Mouse (Mus musculus): ENCODE data around the gene Trim58. TPM values are rescaled to one million over a fixed set of nuclear protein-coding genes. Genes with fewer than 3 reads are reported as not detected.

Trim58 gene
- polyA plus RNA-seq, 1 experiment, result 0.75 TPM

DNA sequence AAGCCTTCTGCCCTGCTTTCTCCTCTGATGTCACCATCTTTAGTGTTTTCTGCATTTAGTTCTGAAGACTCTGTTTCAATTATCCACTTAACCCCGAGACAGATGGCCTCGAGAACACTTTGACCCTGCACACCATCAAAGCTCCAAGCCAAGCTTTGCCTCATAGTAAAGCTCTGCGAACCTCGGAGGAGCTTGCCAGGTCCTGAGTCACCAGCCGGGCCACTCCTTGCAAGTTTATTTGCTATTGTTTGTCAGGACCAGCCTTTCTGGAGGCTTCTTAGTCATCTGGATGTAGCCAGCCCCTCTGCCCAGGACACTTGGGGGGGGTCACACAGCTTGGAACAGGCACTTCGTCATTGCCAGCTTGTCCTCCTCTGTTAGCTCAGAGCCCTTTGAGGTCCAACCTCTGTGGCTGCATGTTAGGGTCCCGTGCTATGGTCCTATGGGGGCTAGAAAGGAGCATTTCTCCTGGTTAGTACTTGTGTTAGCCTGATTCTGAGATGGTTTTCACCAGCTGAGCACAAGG, 2.0 kb upstream of the Trim58 start:
- H3K4me3 ChIP-seq (ENCODE audit: control insufficient read depth, insufficient read depth, low read length), result no peak overlapping the region
- TF ChIP-seq CTCF (IDR thresholded peaks at IDR 0.05; ENCODE audit: borderline replicate concordance, control insufficient read depth, extremely low read depth, insufficient read depth, low read length, poor library complexity), result no peak
- TF ChIP-seq POLR2A (IDR thresholded peaks at IDR 0.05; ENCODE audit: control insufficient read depth, extremely low read depth, insufficient read depth, low read length, poor library complexity), result no peak
- no peaks in the 10 kb centered on the region for H3K36me3 ChIP-seq (ENCODE audit: control insufficient read depth, insufficient read depth, low read length)
- DNase-seq, result no peak
- WGBS, result 94% methylated on average over 7 of the region's 7 CpGs
- H3K27ac ChIP-seq (ENCODE audit: control insufficient read depth, insufficient read depth, low read length), result no peak overlapping the region
- H3K4me1 ChIP-seq (replicated peaks; ENCODE audit: control insufficient read depth, insufficient read depth, low read length), result no peaks in the 10 kb centered on the region
- peaks cover 3% of the 10 kb centered on the region; the same call in 1 of the 2 replicates for H3K27me3 ChIP-seq (ENCODE audit: control insufficient read depth, insufficient read depth, low read length)

DNA sequence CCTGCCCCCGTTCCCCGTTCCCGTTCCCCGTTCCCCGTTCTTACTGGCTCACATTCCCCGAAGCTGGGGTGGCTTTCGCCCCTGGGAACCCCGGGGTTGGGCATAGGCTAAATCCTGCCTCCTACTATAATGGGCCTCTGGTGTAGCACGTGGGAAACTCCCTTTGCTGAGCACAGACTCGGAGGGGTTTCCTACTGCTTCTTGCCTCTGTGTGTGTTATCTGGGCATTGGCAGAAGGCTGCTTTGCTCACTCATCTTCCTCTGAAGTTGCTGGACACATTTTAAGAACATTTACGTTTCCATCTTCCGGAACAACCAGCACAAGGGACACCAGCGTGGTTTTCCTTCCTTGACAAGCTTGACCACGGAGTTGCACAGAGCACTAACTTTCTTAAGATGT, 792 bp downstream of the Trim58 start:
- Histone ChIP-seq H3K4me1 (replicated peaks; ENCODE audit: control insufficient read depth, insufficient read depth, low read length) (no peaks in the 10 kb centered on the region), H3K27ac (ENCODE audit: control insufficient read depth, insufficient read depth, low read length) (no peak overlapping the region), H3K27me3 (ENCODE audit: control insufficient read depth, insufficient read depth, low read length) (peaks cover 3% of the 10 kb centered on the region; the same call in 1 of the 2 replicates), H3K4me3 (ENCODE audit: control insufficient read depth, insufficient read depth, low read length) (no peak overlapping the region), H3K36me3 (ENCODE audit: control insufficient read depth, insufficient read depth, low read length) (no peaks in the 10 kb centered on the region)
- 7% methylated on average over 14 of the region's 14 CpGs for WGBS
- DNase-seq, result no peak
- TF ChIP-seq POLR2A (IDR thresholded peaks at IDR 0.05; ENCODE audit: control insufficient read depth, extremely low read depth, insufficient read depth, low read length, poor library complexity) (no peak), CTCF (IDR thresholded peaks at IDR 0.05; ENCODE audit: borderline replicate concordance, control insufficient read depth, extremely low read depth, insufficient read depth, low read length, poor library complexity) (no peak)

- H3K27ac ChIP-seq (ENCODE audit: control insufficient read depth, insufficient read depth, low read length), result no peak overlapping the region
These were observed 1.5 kb downstream of the Trim58 start for GRCm38 (mm10) chr11:58641638-58642358.

DNA sequence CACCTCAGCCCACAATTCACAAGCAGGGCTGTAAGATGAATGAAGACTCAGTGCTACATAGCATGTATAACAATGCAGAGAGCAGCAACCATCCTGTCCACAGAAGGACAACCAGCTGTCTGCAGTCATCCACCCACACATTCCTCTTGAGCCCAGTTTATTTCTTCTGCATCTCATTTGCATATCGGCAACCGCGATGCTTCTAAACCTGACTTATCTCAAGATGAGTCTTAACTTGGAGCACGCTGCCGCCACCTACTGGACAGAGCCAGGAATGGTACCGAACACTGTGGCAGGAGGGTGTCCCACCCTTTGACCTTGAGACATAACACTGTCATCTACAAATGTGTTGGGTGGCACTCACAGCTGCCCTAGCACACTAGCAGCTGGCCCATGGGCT, 3.1 kb downstream of the Trim58 start:
- H3K27ac ChIP-seq (ENCODE audit: control insufficient read depth, insufficient read depth, low read length), result no peak overlapping the region
- peaks cover 3% of the 10 kb centered on the region; the same call in 1 of the 2 replicates for H3K27me3 ChIP-seq (ENCODE audit: control insufficient read depth, insufficient read depth, low read length)
- H3K4me3 ChIP-seq (ENCODE audit: control insufficient read depth, insufficient read depth, low read length), result no peak overlapping the region
- H3K4me1 ChIP-seq (replicated peaks; ENCODE audit: control insufficient read depth, insufficient read depth, low read length), result no peaks in the 10 kb centered on the region
- TF ChIP-seq CTCF (IDR thresholded peaks at IDR 0.05; ENCODE audit: borderline replicate concordance, control insufficient read depth, extremely low read depth, insufficient read depth, low read length, poor library complexity) (peak; percentile 83; the same call in 1 of the 2 replicates), POLR2A (IDR thresholded peaks at IDR 0.05; ENCODE audit: control insufficient read depth, extremely low read depth, insufficient read depth, low read length, poor library complexity) (no peak)
- DNase-seq, result peak; percentile 68
- H3K36me3 ChIP-seq (ENCODE audit: control insufficient read depth, insufficient read depth, low read length), result no peaks in the 10 kb centered on the region
- WGBS, result 30% methylated on average over 6 of the region's 6 CpGs

More at GRCm38 (mm10) chr11:58641638-58642358, 1.5 kb downstream of the Trim58 start:
- H3K36me3 ChIP-seq (ENCODE audit: control insufficient read depth, insufficient read depth, low read length), result no peaks in the 10 kb centered on the region
- peaks cover 3% of the 10 kb centered on the region; the same call in 1 of the 2 replicates for H3K27me3 ChIP-seq (ENCODE audit: control insufficient read depth, insufficient read depth, low read length)
- TF ChIP-seq POLR2A (IDR thresholded peaks at IDR 0.05; ENCODE audit: control insufficient read depth, extremely low read depth, insufficient read depth, low read length, poor library complexity) (no peak), CTCF (IDR thresholded peaks at IDR 0.05; ENCODE audit: borderline replicate concordance, control insufficient read depth, extremely low read depth, insufficient read depth, low read length, poor library complexity) (no peak)
- H3K4me1 ChIP-seq (replicated peaks; ENCODE audit: control insufficient read depth, insufficient read depth, low read length), result no peaks in the 10 kb centered on the region
- DNase-seq, result no peak
- WGBS, result 75% methylated on average over 13 of the region's 13 CpGs
- no peak overlapping the region for H3K4me3 ChIP-seq (ENCODE audit: control insufficient read depth, insufficient read depth, low read length)

DNA sequence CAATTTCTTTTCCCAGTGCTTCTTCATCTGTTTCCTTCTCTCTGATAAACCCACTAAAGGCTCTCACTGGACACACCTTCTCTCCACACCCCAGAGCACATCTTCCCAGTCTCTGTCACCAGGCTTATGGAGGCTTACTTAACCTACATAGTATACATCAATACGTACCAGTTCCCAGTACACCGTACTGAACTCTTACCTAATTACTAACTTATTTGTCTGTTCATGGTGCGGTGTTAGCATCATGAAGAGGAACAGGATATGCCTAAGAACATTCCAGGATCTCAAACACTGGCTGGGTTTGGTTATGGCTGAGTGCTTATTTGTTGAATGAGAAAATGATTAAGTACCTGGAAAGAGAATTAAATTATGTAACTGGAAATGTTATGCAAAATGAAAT, 14.9 kb downstream of the Trim58 start:
- DNase-seq, result no peak
- H3K4me3 ChIP-seq (ENCODE audit: control insufficient read depth, insufficient read depth, low read length), result no peak overlapping the region
- no peaks in the 10 kb centered on the region for H3K27me3 ChIP-seq (ENCODE audit: control insufficient read depth, insufficient read depth, low read length)
- H3K4me1 ChIP-seq (replicated peaks; ENCODE audit: control insufficient read depth, insufficient read depth, low read length), result no peaks in the 10 kb centered on the region
- WGBS, result 95% methylated on average over 3 of the region's 3 CpGs
- H3K27ac ChIP-seq (ENCODE audit: control insufficient read depth, insufficient read depth, low read length), result no peak overlapping the region
- H3K36me3 ChIP-seq (ENCODE audit: control insufficient read depth, insufficient read depth, low read length), result no peaks in the 10 kb centered on the region
- TF ChIP-seq CTCF (IDR thresholded peaks at IDR 0.05; ENCODE audit: borderline replicate concordance, control insufficient read depth, extremely low read depth, insufficient read depth, low read length, poor library complexity), result no peak

GRCm38 (mm10) chr11:58658596-58658995, 18.3 kb downstream of the Trim58 start, which contains the start of gene Olfr322:
Gene Olfr322 (plus strand): TSS chr11:58658782.
- Histone ChIP-seq H3K36me3 (ENCODE audit: control insufficient read depth, insufficient read depth, low read length) (no peaks in the 10 kb centered on the region), H3K4me1 (replicated peaks; ENCODE audit: control insufficient read depth, insufficient read depth, low read length) (no peaks in the 10 kb centered on the region), H3K27ac (ENCODE audit: control insufficient read depth, insufficient read depth, low read length) (no peak within 1 kb of the TSS), H3K4me3 (ENCODE audit: control insufficient read depth, insufficient read depth, low read length) (no peak within 1 kb of the TSS), H3K27me3 (ENCODE audit: control insufficient read depth, insufficient read depth, low read length) (no peaks in the 10 kb centered on the region)
- WGBS, result 88% methylated on average over 4 of the region's 4 CpGs
- DNase-seq, result no peak
- no peak for TF ChIP-seq CTCF (IDR thresholded peaks at IDR 0.05; ENCODE audit: borderline replicate concordance, control insufficient read depth, extremely low read depth, insufficient read depth, low read length, poor library complexity)
- TF ChIP-seq POLR2A (IDR thresholded peaks at IDR 0.05; ENCODE audit: control insufficient read depth, extremely low read depth, insufficient read depth, low read length, poor library complexity), result no peak
